34 mouse cellular contexts compared by ENCODE assay signal in genomic region chr11:4382321-4382720, GRCm38 (mm10). TPM values are rescaled to one million over a fixed set of nuclear protein-coding genes. Genes with fewer than 3 reads are reported as not detected.
"Had no signal": no experiment of that assay in that cellular context is flagged by ENCODE, and none has a peak within 500 bp of the region (broad histone marks: within the 10 kb centered on the region; RNA-seq: fewer than 3 reads in every experiment).

No protein-coding gene starts in this region.

- H3K27me3 ChIP-seq: heart, embryonic 13.5 days; heart, embryonic 15.5 days; hindbrain, embryonic 13.5 days; hindbrain, embryonic 15.5 days; kidney, embryonic 15.5 days; limb, embryonic 13.5 days; limb, embryonic 15.5 days; liver, embryonic 12.5 days had no signal

- ATAC-seq: hindbrain, postnatal 0 days; intestine, embryonic 16.5 days; liver, embryonic 12.5 days had no signal

- H3K9me3 ChIP-seq: heart, embryonic 10.5 days; heart, embryonic 13.5 days; heart, embryonic 15.5 days; hindbrain, embryonic 13.5 days; hindbrain, embryonic 15.5 days; kidney, embryonic 15.5 days; limb, embryonic 13.5 days; limb, embryonic 15.5 days; liver, embryonic 12.5 days had no signal

- DNase-seq: gastrocnemius, adult 2 months; gastrocnemius, postnatal 10 days; gastrocnemius, postnatal 25 days; heart, adult 18-20 months; heart, postnatal 14 days; heart, postnatal 36 days; kidney, adult 11 months; kidney, adult 2 months; kidney, adult 9 months; kidney, postnatal 14 days; kidney, postnatal 36 days; layer of hippocampus, adult 9-11 months; layer of hippocampus, postnatal 36 days; left cerebral cortex, postnatal 4 days had no signal

- H3K4me3 ChIP-seq: gastrocnemius, adult 2 months; heart, embryonic 10.5 days; heart, embryonic 13.5 days; heart, embryonic 15.5 days; hindbrain, embryonic 13.5 days; hindbrain, embryonic 15.5 days; kidney, embryonic 15.5 days; limb, embryonic 13.5 days; limb, embryonic 15.5 days; liver, embryonic 12.5 days had no signal

- H3K36me3 ChIP-seq: heart, embryonic 10.5 days; heart, embryonic 13.5 days; heart, embryonic 15.5 days; hindbrain, embryonic 13.5 days; hindbrain, embryonic 15.5 days; kidney, embryonic 15.5 days; limb, embryonic 13.5 days; limb, embryonic 15.5 days; liver, embryonic 12.5 days had no signal

- H3K27ac ChIP-seq: gastrocnemius, adult 2 months; heart, embryonic 10.5 days; heart, embryonic 13.5 days; heart, embryonic 15.5 days; hindbrain, embryonic 13.5 days; hindbrain, embryonic 15.5 days; hindbrain, postnatal 0 days; kidney, embryonic 15.5 days; kidney, postnatal 0 days; limb, embryonic 13.5 days; limb, embryonic 15.5 days; liver, embryonic 12.5 days had no signal

- H3K4me1 ChIP-seq: heart, embryonic 10.5 days; heart, embryonic 13.5 days; heart, embryonic 15.5 days; hindbrain, embryonic 13.5 days; hindbrain, embryonic 15.5 days; kidney, embryonic 15.5 days; limb, embryonic 13.5 days; limb, embryonic 15.5 days; liver, embryonic 12.5 days had no signal

RNA-seq across cellular contexts. Expression of gene Hormad2, which starts 58.6 kb away (rescaled TPM):
- total RNA-seq: gastrocnemius, adult 2 months; gastrocnemius, postnatal 25 days; heart, adult 18-20 months; heart, adult 8-10 months; heart, postnatal 14 days; hindbrain, postnatal 0 days; layer of hippocampus, adult 18-20 months; layer of hippocampus, postnatal 14 days; left cerebral cortex, adult 18-20 months; left cerebral cortex, postnatal 10 days; left cerebral cortex, postnatal 25 days; left cerebral cortex, postnatal 4 days had no signal
- polyA plus RNA-seq: heart, postnatal 0 days; hindbrain, embryonic 11.5 days; hindbrain, embryonic 13.5 days; hindbrain, embryonic 15.5 days; hindbrain, postnatal 0 days; kidney, adult 2 months had no signal
